Mouse (Mus musculus) G1E (cell line): ENCODE data around the gene Nodal.

Source experiments
- CTCF ChIP-seq: IDR thresholded peaks from 2 replicates; pipeline ENCODE4 v1.5.1; 2012; ENCODE audit warnings: low read depth, low read length, inconsistent platforms, mixed read lengths
- GATA1 ChIP-seq: IDR thresholded peaks from 2 replicates; pipeline ENCODE4 v1.6.1; 2012; ENCODE audit warnings: borderline replicate concordance, low read length, inconsistent platforms, mixed read lengths
- GATA2 ChIP-seq: IDR thresholded peaks from 2 replicates; pipeline ENCODE4 v1.6.1; 2012; ENCODE audit warnings: low read depth, low read length, inconsistent platforms, borderline replicate concordance
- POLR2AphosphoS5 ChIP-seq: IDR thresholded peaks from 2 replicates; pipeline ENCODE4 v1.6.1; 2012; ENCODE audit warnings: low read depth, low read length, inconsistent platforms; ENCODE audit not compliant: insufficient replicate concordance
- TAL1 ChIP-seq: conservative IDR thresholded peaks from 2 replicates; pipeline ENCODE4 v1.6.1; 2012; ENCODE audit warnings: low read depth, low read length, inconsistent platforms, mixed read lengths

- TF ChIP-seq CTCF (peak; percentile 21; the same call in 1 of the 2 replicates), GATA1 (no peak), POLR2AphosphoS5 (no peak), GATA2 (no peak), TAL1 (no peak)
Observed at GRCm38 (mm10) chr10:61466242-61466641, 48.5 kb downstream of the Nodal start.
